Mouse (Mus musculus) MEL-GATA-1-ER (cell line): Measurements from ENCODE around the gene Csnk1e.
A peak's percentile ranks its signal among the peaks of the same experiment; 100 is the strongest.

Experiments used
- DNase-seq: peaks from one replicate; pipeline ENCODE4 v3.0.0-alpha.2; 2012; ENCODE audit warnings: low read depth; ENCODE audit errors: extremely low read depth

Csnk1e gene

DNA sequence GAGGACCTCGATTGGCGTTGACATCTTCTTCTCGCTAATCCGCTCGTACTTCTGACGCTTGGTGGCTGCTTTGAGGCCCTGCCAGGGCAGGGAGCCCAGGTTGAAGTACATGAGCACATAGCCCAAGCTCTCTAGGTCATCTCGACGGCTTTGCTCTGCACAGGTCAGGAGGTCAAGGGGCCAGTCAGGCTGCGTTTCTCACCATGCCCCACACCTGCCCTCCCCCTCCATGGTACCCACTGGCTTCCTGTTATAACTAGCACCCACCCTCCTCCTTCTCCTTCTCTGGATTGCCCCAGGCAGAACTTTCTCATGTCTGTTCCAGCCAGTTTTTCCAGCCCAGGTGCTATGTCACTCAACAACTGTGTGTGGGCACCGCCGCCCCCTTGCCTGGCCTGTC is 29.9 kb downstream of the Csnk1e start:
- no peak for DNase-seq

DNA sequence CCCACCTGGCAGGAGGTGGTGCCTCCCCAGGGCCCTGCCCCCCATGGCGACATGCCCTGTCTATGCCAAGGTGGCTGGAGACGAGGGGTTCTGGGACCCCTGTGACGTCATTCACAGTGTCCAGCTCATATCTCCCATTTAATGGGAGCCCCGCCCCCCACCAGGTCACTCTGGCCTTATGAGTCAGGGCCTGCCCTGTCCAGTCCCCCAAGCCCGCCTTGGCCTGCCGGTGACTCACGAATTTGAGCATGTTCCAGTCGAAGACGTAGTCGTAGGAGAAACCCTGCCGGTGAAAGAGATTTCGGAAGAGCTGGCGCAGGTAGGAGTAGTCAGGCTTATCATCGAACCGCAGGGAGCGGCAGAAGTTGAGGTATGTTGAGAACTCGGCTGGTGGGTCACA is 30.8 kb downstream of the Csnk1e start:
- DNase-seq: no peak

DNA sequence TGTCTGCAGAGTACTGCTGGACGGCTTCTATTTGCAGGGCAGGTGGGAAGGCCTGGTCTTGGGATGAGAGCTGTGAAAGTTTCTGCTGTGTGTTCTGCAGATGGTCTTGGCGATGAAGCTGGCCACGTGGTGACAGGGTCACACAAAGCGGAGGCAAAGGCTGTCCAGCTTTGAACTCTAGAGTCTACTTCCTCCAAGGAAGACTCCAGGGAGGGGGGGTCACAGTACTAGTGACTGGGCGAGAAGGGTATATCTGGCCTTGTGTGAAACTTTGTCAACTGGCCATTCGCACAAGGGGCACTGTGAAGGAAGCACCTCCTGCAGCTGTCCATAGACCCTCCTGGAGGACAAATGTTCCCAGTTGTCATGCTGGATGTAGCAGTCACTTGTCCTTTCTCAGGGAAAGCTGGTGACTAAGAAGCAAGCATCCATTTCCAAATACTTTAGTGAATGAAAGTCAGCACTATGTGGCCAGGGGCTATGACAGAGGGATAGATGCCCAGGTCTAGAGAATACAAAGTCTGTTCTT is 32.6 kb downstream of the Csnk1e start:
- DNase-seq: no peak

DNA sequence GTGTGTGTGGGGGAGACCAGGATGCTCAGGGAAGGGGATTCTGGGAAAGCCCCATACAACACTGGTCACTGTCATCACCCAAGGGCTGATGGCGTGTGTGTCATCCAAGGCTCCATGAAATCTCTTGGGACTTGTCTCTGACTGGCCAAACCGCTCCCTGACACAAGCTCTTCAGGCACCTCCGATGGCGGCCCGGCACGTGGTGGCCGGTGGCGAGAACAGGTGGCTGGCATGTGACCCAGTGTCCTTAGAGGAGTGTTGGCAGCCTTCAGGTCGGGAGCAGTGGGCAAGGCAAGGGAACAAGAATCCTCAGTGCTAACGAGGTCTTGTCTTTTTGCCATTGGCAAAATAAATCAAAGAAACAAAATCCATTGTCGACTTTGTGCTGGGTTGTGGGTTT is 36.7 kb downstream of the Csnk1e start:
- no peak for DNase-seq

DNA sequence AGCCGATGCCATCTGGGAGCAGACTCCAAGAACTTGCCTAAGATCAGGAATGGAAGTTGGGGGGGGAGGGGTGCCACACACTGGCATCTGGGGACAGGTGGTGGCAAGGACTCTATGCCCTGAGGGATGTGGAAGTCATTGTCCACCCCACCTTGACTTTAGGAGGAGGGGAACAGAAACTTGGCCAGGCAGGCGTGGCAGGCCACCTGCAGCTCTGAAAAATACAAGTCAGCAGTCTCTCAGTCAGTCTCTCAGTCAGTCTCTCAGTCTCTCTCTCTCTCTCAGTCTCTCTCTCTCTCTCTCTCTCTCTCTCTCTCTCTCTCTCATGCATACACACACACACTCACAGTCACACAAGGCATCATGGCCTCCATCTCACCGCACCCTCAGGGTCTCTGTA is 37.1 kb downstream of the Csnk1e start:
- DNase-seq: no peak

DNA sequence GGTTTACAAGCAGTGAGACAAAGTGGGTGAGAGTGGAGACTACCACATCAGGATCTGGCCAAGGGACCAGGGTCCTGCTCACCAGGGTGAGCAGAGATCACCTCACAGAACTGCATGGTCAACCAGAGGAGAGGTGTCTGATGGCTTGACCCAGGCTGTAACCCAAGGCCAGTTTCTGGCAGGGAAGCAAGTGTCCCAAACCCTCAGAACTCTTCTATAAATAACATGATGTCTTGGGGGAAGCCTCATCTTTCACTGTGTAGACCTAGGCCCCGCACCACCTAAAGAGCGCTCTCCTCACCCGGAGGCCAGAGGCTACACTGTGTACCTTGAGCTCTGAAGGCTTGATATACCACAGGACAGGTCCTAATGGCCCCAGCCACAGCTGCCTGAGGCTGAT is 38.0 kb downstream of the Csnk1e start:
- DNase-seq: no peak

DNA sequence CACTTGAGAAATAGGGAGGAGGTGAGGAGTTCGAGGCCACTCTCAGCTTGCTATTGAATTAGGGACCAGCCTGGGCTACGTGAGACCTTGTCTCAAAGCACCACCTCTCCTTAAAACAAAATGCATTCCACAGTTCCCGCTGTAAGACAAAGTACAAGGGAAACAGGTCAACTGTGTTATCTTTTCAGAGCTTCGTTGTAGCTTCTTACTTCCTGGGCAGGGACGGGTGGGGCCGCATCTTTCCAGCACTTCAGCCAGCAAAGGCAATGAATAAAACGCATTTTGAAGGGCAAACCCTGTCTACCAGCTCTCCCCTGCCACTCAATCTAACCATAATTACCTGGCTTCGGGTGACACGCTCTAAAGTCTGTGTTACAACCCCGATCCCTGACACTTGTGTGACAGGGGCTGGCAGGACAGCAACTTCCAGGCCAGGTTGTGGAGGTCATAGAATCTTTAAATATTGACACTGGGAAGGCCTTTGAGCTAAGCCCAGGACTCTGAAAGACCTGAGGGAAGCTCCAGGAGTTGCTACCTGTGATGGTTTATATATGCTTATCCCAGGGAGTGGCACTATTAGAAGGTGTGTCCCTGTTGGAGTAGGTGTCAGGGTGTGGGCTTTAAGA is 38.8 kb downstream of the Csnk1e start:
- no peak for DNase-seq

DNA sequence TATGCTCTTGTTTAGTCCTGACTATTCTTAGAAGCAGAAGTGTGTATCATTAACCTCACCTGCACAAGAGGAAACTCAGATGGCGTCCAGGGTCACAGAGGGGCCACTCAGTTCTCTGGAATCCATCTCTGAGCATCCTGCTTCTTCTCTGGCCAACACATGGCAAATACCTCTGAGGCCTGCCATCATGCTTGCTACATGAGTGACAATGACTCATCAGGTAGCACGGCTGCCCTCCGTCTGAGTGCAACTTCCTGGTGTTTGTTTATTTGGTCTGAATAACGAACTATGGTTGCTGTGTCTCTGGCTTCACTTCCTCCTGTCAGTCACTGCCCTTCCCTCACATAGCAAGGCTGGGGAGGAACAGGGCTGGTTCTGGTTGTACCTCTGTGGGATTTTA is 40.9 kb downstream of the Csnk1e start:
- no peak for DNase-seq

DNA sequence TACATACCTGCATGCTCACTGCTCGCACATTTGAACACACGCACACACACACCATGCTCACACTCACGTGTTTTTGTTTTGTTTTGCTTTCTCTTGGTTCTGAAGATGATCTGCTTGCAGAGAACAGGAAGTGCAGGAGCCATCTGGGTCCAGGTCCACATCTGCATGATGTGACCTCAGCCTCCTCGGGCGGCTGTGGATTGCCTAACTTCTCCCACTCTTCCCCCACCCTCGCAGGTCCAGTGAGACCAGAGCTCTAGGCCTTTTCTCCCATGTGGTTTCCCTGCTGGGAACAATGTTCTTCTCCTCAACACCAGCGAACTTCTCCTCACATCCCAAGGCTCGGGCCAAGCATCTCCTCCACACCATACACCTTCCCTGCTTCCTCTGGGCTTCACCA is 41.6 kb downstream of the Csnk1e start:
- DNase-seq: no peak

DNA sequence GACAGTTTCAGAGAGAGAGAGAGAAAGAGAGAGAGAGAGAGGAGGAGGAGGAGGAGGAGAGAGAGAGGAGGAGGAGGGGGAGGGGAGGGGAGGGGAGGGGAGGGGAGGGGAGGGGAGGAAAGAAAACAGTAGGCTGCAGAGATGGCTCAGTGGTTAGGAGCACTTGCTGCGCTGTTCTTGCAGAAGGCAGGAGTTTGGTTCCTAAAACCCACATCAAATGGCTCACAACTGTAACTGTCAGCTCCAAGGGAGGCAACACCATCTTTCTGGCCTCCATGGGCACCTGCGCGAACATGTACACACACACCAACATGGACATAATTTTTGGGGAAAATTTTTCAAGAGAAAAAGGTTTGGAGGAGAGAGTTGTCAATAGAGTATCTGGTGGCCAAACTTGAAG is 42.2 kb downstream of the Csnk1e start:
- no peak for DNase-seq

DNA sequence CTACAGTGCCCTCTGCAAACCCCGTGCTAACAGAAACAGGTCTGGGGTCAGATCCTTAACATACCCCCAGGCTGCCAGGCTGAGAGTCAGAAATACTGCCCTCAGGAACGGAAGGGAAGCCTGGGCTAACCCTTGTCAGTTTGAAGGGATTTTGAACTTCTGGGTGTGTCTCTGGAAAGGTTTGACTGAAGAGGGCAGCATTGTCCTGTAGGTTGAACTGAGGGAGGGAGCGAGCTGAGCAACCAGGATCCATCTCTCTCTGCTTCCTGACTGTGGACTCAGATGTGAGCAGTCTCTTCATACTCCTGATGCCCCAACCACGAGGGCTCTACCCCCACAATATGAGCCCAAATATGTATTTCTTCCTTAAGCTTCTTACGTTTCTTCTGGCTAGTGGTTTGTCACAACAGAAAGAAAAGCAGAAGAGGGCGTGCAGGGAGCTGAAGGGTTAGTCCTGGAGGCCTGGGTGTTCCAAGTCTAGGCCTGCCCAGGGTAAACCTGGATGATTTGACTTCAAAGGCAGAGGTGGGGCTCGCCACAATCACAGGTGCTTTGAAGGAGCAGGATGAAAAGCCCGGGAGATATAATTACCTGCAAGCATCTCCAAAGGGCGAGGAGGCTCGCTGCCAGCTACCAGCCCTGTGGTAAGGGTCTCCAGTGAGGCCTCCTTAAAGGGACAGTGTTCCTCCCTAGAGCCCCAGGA is 43.9 kb downstream of the Csnk1e start:
- no peak for DNase-seq

DNA sequence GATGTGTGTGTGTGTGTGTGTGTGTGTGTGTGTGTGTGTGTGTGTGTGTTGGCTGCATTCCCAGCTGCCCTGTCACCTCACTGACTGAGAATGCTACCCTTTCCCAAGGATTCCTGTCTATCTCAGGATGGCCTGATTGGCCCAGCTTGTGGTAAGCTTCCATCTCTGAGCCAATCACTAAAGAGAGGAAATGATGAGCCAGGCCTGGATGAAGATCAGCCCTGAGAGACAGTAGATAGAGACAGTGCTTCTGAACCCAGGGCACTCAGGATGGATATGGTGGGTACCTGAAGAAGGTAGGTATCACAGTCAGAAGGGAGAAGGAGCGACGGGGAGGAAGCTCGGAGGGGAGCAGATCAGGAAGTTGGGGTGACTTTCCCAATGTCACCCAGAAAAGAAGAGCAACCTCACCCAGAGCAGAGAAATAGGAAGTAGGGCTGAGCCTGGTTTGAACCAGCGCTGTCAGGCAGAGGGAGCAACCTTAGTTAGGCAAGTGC is 46.2 kb downstream of the Csnk1e start:
- peak; percentile 55 for DNase-seq

DNA sequence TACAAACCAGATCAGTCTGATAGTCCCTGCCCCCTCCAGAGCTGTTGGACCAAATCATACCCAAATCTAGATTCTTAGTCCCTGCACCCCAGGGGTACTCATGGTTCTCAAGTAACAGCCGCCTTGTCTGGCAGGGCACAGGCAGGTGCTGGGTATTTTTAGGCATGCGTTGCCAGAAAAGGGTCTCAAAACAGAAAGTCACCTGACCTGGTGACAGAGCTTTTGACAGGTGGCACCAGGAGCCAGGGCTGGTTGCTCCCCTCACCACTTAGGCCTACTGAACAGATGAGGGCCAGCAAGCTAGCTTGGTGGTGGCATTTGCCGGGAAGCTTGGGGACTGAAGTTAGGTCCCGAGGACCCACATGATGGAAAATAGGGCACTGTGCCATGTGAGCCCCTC is 48.8 kb downstream of the Csnk1e start:
- no peak for DNase-seq

DNA sequence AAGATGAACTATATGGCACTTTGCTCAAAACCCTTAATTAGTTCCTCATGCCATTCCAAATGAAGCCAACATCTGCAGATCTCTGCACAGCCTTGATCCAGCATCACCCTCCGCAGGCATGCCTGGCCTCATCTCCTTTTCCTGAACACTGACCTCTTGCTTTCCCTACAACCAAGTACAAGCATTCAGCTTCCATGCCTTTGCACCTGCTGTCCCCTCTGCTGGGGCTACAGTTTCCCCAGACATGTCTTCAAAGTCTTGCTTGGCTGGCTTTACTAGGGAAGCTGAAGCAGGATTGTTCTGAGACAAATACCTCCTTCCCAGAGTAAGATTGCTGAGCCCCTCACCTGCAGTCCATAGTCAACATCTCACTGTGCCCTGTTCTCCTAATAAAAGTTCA is 51.1 kb downstream of the Csnk1e start:
- DNase-seq: no peak

DNA sequence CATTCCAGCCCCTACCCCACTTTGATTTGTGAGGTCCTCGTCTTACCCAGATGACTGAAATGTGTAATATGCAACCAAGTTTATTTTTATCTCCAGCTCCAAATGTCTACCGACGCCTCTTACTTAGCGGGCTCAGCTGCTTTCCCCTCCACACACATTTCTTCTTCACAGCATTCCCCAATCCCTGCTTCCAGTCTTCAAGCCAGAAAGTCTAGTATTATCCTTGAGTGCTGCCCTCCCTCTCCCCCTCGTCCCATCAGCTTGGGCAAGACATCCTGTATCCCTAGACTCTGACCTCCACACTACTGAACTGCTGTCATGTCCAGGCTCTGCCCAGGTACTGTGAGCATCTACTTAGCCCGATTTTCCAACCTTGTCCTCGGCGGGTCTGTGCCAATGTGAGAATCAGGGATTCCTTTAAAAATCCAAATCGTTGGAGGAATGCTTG is 51.6 kb downstream of the Csnk1e start:
- no peak for DNase-seq

DNA sequence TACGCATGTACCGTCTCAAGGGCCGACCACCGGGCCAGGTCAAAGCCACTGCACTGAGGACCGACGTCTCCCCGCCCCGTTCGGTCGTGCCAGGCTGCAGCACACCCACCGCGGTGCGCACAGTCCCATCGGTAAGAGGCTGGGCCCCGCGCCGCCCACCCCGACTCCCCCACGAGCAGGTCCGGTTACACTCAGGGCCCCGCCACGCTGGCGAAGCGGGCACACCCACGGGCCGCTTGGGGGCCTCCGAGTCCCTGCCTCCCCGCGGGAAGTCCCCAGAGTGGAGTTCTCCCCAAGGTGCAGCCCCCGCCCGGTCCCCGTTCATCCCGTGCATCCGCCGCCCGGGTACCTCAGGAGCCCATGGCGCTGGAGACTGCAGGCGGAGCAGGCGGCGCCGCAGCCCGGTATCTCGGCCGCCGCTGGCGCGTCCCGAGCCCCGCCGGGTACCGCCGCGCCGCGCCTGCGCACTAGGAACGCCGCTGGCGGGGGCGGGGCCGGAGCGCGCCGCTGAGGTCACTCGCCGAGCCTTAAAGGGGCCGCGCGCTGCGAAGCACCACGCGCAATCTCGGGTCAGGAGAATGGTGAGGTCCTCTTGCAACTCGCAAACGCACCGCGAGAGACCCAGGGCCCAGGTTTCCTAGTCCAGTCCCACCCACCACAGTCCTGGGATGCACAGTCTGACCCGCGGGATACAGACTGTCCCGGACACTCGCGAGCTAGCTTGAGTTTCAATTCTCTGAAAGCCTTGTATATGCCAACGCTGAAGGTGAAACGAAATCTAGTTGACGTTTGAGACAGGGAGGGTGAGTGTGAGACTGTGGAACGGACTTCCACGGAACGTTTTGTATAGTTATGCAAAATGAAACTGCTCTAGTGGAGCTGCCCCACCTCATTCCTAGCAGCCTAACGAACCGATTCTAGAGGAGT is 52.3 kb downstream of the Csnk1e start, which contains the start of gene Tmem184b:
Tmem184b (minus strand) TSS at position 734 of the 927 bp plus-strand sequence.
- peak; percentile 35 for DNase-seq

DNA sequence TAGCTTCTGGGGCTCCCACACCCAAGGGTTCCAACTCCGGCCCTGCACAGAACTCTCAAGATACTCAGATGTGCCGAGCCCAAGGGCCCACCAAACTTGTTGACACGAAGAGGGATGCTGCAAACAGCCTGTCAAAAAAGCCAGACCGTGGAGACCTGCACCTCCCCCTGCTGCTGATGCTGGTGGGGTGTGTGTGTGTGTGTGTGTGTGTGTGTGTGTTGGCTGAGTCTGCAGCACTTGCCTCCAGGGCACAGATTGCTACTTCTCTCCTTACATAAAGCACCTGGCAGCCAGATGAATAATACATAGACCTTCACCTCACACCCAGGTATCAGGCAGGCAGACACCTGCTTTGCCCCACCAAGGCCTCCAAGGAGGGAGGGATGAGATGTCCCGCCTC is 53.2 kb downstream of the Csnk1e start:
- no peak for DNase-seq

DNA sequence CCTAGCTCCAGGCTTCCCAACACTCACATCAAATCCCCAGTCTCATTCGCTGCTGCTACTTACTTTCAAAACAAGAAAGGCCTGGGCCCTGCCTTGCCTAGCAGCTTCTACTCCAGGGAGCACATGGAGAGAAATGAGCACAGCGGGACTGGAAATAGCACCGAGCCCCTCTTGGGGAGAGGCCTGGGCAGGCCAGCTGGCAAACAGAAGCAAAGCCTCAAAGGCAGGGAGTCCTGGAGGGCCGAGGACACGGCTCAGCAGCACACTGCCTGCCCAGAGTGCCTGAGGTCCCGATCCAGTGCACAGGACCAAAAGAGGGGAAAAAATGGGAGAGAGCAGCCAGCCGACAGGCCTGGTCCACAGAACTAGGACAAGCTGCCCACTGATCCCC is 54.4 kb downstream of the Csnk1e start:
- DNase-seq: no peak

DNA sequence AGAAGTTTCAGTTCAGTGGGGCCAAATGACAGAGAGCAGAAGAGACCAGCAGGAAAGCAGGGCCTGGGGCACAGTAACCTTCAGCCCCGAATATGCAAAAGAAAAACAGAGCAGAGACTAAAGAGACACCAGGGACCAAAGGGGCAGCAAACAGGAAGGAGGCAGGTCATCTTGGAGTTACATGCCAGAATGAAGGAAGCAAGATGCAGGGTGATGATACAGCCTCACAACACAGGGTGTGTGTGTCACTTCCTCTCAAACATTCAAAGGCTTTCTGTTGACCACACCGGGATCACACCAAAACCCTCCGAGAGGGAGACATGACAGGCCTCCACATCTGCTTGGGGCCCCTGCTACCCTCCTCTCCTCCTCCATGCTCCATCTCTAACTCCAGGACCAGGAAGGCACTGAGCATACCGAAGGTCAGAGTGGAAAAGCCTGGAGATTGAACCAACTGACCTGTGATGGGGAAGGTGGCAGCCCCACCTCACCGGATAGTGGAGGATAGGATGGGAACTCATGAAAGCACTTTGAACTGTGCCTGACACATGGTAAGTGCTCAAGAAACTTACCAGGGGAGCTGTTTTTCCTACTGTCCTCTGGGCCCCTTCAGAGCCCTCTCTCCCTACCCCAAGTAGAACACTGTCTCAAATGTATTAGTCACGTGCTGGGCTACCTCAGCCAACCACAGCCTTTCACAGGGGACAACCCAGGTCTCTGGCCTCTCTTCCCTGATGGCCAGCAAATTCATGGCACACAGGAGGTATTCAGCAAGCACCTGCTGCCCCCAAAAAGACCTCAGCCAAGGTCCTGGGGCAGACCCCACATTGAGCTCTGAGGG is 55.0 kb downstream of the Csnk1e start:
- DNase-seq: peak; percentile 29

DNA sequence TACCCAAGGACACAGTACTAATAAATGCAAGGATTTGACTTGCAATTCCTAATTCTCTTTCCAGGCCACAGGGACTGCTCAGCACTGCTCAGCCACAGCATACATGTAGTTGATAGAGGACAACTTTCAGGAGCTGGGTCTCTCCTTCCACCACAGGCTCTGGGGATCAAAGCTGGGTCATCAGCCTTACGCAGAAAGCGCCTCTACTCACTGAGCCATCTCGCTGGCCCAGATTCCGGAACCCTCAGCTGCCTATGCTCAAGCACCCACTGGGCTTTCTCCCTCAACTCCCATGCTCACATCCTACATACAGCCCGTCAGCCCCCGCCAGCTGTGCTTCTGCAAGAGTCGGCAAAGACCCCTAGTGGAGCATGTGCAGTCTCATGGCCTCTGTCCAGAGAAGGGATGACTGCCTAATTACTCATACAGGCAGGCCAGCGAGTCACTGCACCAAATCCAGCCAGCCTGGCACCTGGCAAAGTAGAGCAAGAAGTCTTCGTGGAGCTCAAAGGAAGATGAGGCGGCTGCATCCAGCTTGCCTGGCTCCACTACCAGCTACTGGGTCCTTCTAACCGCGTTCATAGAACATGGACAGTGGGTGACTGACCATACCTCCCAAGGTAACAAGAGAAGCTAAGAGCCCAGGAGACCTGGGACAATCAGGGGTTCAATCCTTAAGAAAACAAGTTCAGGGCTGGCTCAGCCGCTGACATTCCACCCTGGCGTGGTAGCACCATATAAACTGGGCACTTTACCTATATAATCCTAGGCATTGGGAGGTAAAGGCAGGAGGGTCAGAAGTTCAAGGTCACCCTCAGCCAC is 55.9 kb downstream of the Csnk1e start:
- DNase-seq: no peak
